Mouse (Mus musculus) spleen, postnatal 4 days (tissue): Measurements from ENCODE around the gene Gm20906.
"Not testable (repeated sequence)": the region's sequence is repeated elsewhere in the genome, so short reads cannot be mapped to it uniquely, and the experiment has no call there.

Experiments used
- DNase-seq, 2 experiments: peaks; one replicate each; pipeline ENCODE4 v3.0.0; 2022; ENCODE audit warnings: low spot score in 2 of 2

The Gm20906 gene

DNA sequence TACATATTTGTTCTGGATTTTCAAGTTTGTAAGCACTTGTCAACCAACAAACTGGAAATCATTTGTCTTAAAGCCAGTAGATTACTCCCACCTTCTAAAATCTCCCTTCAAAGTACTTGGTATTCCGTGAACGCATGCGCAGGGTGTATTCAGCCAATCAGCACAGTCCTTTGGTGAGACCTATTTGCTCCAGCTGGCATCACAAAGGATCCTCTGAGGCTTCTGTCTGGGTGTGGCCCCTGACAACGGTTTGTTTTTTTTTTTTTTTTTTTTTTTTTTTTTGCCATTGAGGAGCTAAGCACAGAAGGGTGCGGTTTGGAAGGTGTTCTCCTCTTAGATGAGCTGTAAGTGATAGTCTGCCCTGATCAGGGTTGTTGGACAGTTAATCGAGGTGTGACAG is at the start of gene Gm20906:
Gm20906 (plus strand) TSS at position 301 of the 400 bp plus-strand sequence.
- not testable (repeated sequence) for DNase-seq
